Mouse (Mus musculus): ENCODE measurements around the gene Pef1. TPM values are rescaled to one million over a fixed set of nuclear protein-coding genes. Genes with fewer than 3 reads are reported as not detected.

The Pef1 gene
- polyA plus RNA-seq, 1 experiment from 2014 or later = 68.0 TPM

GRCm38 (mm10) chr4:130174335-130175031 lies 72.1 kb downstream of the Pef1 start:
- Histone ChIP-seq H3K9ac (ENCODE audit: low read length) (peak overlapping the region; percentile 62), H3K4me3 (ENCODE audit: control insufficient read depth in 1 of 2, insufficient read depth in 1 of 2, low read depth in 1 of 2, low read length in 2 of 2) (peak overlapping the region; percentile 38 to 43), H3K9me3 (ENCODE audit: control insufficient read depth, low read length) (no peaks in the 10 kb centered on the region), H3K27me3 (ENCODE audit: control insufficient read depth, insufficient read depth, low read length) (no peaks in the 10 kb centered on the region), H3K36me3 (ENCODE audit: control insufficient read depth, insufficient read depth, low read length) (no peaks in the 10 kb centered on the region), H3K4me2 (ENCODE audit: low read length) (peak overlapping the region; percentile 80), H3K27ac (replicated peaks in 1 of 2; ENCODE audit: control insufficient read depth in 1 of 2, insufficient read depth in 1 of 2, low read depth in 2 of 2, low read length in 2 of 2) (peak overlapping the region; percentile 1 to 55), H3K4me1 (ENCODE audit: control insufficient read depth in 2 of 2, insufficient read depth in 2 of 2, low read length in 2 of 2) (peaks cover 68 to 74% of the 10 kb centered on the region in 2 experiments)
- ATAC-seq (ENCODE audit: insufficient number of reproducible peaks, insufficient read depth, low FRiP score, low read depth) = peak; percentile 54
- 4% methylated on average over 25 of the region's 25 CpGs for WGBS

GRCm38 (mm10) chr4:130175072-130175711 lies 72.8 kb downstream of the Pef1 start, which contains the start of gene Tinagl1:
TSS of gene Tinagl1 (minus strand) at chr4:130175122.
- H3K27me3 ChIP-seq (ENCODE audit: control insufficient read depth, insufficient read depth, low read length) = no peaks in the 10 kb centered on the region
- 4% methylated on average over 14 of the region's 14 CpGs for WGBS
- H3K36me3 ChIP-seq (ENCODE audit: control insufficient read depth, insufficient read depth, low read length) = no peaks in the 10 kb centered on the region
- H3K9ac ChIP-seq (ENCODE audit: low read length) = peak within 1 kb of the TSS; percentile 62
- H3K4me2 ChIP-seq (ENCODE audit: low read length) = peak within 1 kb of the TSS; percentile 80
- peak within 1 kb of the TSS; percentile 1 to 55 for H3K27ac ChIP-seq (replicated peaks in 1 of 2; ENCODE audit: control insufficient read depth in 1 of 2, insufficient read depth in 1 of 2, low read depth in 2 of 2, low read length in 2 of 2)
- H3K4me3 ChIP-seq (ENCODE audit: control insufficient read depth in 1 of 2, insufficient read depth in 1 of 2, low read depth in 1 of 2, low read length in 2 of 2) = peak within 1 kb of the TSS; percentile 38 to 43
- peaks cover 66 to 71% of the 10 kb centered on the region in 2 experiments for H3K4me1 ChIP-seq (ENCODE audit: control insufficient read depth in 2 of 2, insufficient read depth in 2 of 2, low read length in 2 of 2)
- no peaks in the 10 kb centered on the region for H3K9me3 ChIP-seq (ENCODE audit: control insufficient read depth, low read length)
- no peak for ATAC-seq (ENCODE audit: insufficient number of reproducible peaks, insufficient read depth, low FRiP score, low read depth)

GRCm38 (mm10) chr4:130176156-130176720 lies 73.9 kb downstream of the Pef1 start:
- Histone ChIP-seq H3K9me3 (ENCODE audit: control insufficient read depth, low read length) (no peaks in the 10 kb centered on the region), H3K36me3 (ENCODE audit: control insufficient read depth, insufficient read depth, low read length) (no peaks in the 10 kb centered on the region), H3K4me2 (ENCODE audit: low read length) (no peak overlapping the region), H3K4me3 (ENCODE audit: control insufficient read depth in 1 of 2, insufficient read depth in 1 of 2, low read depth in 1 of 2, low read length in 2 of 2) (no peak overlapping the region), H3K27ac (replicated peaks in 1 of 2; ENCODE audit: control insufficient read depth in 1 of 2, insufficient read depth in 1 of 2, low read depth in 2 of 2, low read length in 2 of 2) (no peak overlapping the region), H3K27me3 (ENCODE audit: control insufficient read depth, insufficient read depth, low read length) (no peaks in the 10 kb centered on the region), H3K4me1 (ENCODE audit: control insufficient read depth in 2 of 2, insufficient read depth in 2 of 2, low read length in 2 of 2) (peaks cover 60 to 67% of the 10 kb centered on the region in 2 experiments), H3K9ac (ENCODE audit: low read length) (no peak overlapping the region)
- ATAC-seq (ENCODE audit: insufficient number of reproducible peaks, insufficient read depth, low FRiP score, low read depth) = no peak
- 76% methylated on average over 5 of the region's 5 CpGs for WGBS

GRCm38 (mm10) chr4:130177087-130177486 lies 74.7 kb downstream of the Pef1 start:
- H3K4me3 ChIP-seq (ENCODE audit: control insufficient read depth in 1 of 2, insufficient read depth in 1 of 2, low read depth in 1 of 2, low read length in 2 of 2) = no peak overlapping the region
- H3K4me1 ChIP-seq (ENCODE audit: control insufficient read depth in 2 of 2, insufficient read depth in 2 of 2, low read length in 2 of 2) = peaks cover 54 to 67% of the 10 kb centered on the region in 2 experiments
- no peaks in the 10 kb centered on the region for H3K36me3 ChIP-seq (ENCODE audit: control insufficient read depth, insufficient read depth, low read length)
- peak; percentile 18 for ATAC-seq (ENCODE audit: insufficient number of reproducible peaks, insufficient read depth, low FRiP score, low read depth)
- no peaks in the 10 kb centered on the region for H3K9me3 ChIP-seq (ENCODE audit: control insufficient read depth, low read length)
- peak overlapping the region; percentile 40 to 62; a peak in 3 of 4 replicates for H3K27ac ChIP-seq (replicated peaks in 1 of 2; ENCODE audit: control insufficient read depth in 1 of 2, insufficient read depth in 1 of 2, low read depth in 2 of 2, low read length in 2 of 2)
- H3K27me3 ChIP-seq (ENCODE audit: control insufficient read depth, insufficient read depth, low read length) = no peaks in the 10 kb centered on the region
- H3K9ac ChIP-seq (ENCODE audit: low read length) = peak overlapping the region; percentile 39; the same call in 1 of the 2 replicates
- H3K4me2 ChIP-seq (ENCODE audit: low read length) = no peak overlapping the region
- WGBS = 15% methylated on average over 4 of the region's 4 CpGs

- peak overlapping the region; percentile 39; the same call in 1 of the 2 replicates for H3K9ac ChIP-seq (ENCODE audit: low read length)
- WGBS = 55% methylated on average over 7 of the region's 7 CpGs
- no peaks in the 10 kb centered on the region for H3K27me3 ChIP-seq (ENCODE audit: control insufficient read depth, insufficient read depth, low read length)
- peak overlapping the region in 1 of 2 experiments; percentile 62; a peak in 3 of 4 replicates for H3K27ac ChIP-seq (replicated peaks in 1 of 2; ENCODE audit: control insufficient read depth in 1 of 2, insufficient read depth in 1 of 2, low read depth in 2 of 2, low read length in 2 of 2)
- no peaks in the 10 kb centered on the region for H3K36me3 ChIP-seq (ENCODE audit: control insufficient read depth, insufficient read depth, low read length)
- no peak overlapping the region for H3K4me2 ChIP-seq (ENCODE audit: low read length)
- H3K9me3 ChIP-seq (ENCODE audit: control insufficient read depth, low read length) = no peaks in the 10 kb centered on the region
- ATAC-seq (ENCODE audit: insufficient number of reproducible peaks, insufficient read depth, low FRiP score, low read depth) = no peak
- no peak overlapping the region for H3K4me3 ChIP-seq (ENCODE audit: control insufficient read depth in 1 of 2, insufficient read depth in 1 of 2, low read depth in 1 of 2, low read length in 2 of 2)
- H3K4me1 ChIP-seq (ENCODE audit: control insufficient read depth in 2 of 2, insufficient read depth in 2 of 2, low read length in 2 of 2) = peaks cover 49 to 64% of the 10 kb centered on the region in 2 experiments
These were observed 75.2 kb downstream of the Pef1 start for GRCm38 (mm10) chr4:130177536-130177935.

Other genes starting within 250 kb of the Pef1 start
- 0.24 and 0.47 TPM in 2 replicates for gene Spocd1, start 173.3 kb upstream of the Pef1 start, polyA plus RNA-seq (2014; fragmentation: Nextera tagmentation; extraction: Ambion mirVana)
- 1.7 and 2.6 TPM in 2 replicates for gene Adgrb2, start 117.7 kb upstream of the Pef1 start, polyA plus RNA-seq (2014; fragmentation: Nextera tagmentation; extraction: Ambion mirVana)
- 27.9 and 37.1 TPM in 2 replicates for gene Col16a1, start 54.7 kb upstream of the Pef1 start, polyA plus RNA-seq (2014; fragmentation: Nextera tagmentation; extraction: Ambion mirVana)
- 0.15 TPM in 1 of 2 replicates, not detected in the other for gene Hcrtr1, start 36.8 kb downstream of the Pef1 start, polyA plus RNA-seq (2014; fragmentation: Nextera tagmentation; extraction: Ambion mirVana)
- 31.5 and 34.4 TPM in 2 replicates for gene Tinagl1, start 72.6 kb downstream of the Pef1 start, polyA plus RNA-seq (2014; fragmentation: Nextera tagmentation; extraction: Ambion mirVana)
- gene Gm853, start 119.8 kb downstream of the Pef1 start, polyA plus RNA-seq (2014; fragmentation: Nextera tagmentation; extraction: Ambion mirVana) = not detected in 2 replicates
- gene Serinc2, start 176.6 kb downstream of the Pef1 start, polyA plus RNA-seq (2014; fragmentation: Nextera tagmentation; extraction: Ambion mirVana) = 6.0 and 7.5 TPM in 2 replicates
- 1,549 and 1,575 TPM in 2 replicates for gene Fabp3, start 206.0 kb downstream of the Pef1 start, polyA plus RNA-seq (2014; fragmentation: Nextera tagmentation; extraction: Ambion mirVana)
- gene Gm10570, start 206.1 kb downstream of the Pef1 start, polyA plus RNA-seq (2014; fragmentation: Nextera tagmentation; extraction: Ambion mirVana) = 0.74 and 1.2 TPM in 2 replicates